Mouse (Mus musculus) left cerebral cortex, postnatal 14 days (tissue): Measurements from ENCODE around the gene Rnf213. TPM values are rescaled to one million over a fixed set of nuclear protein-coding genes. Genes with fewer than 3 reads are reported as not detected.

Experiments used
- DNase-seq, 2 experiments: peaks; one replicate each; pipeline ENCODE4 v3.0.0; 2021 to 2022; ENCODE audit warnings: low spot score in 2 of 2, mixed read lengths in 1 of 2
- intact Hi-C: fragments of 180-260 bp; cut with DNase I; formaldehyde crosslinking; loops from one replicate; pipeline ENCODE4 v1.15.1; 2025
- long read RNA-seq, 2 experiments: library from polyadenylated mRNA; stranded (forward); transcript quantifications; one replicate each; pipeline ENCODE4 v2.0.0; 2021
- total RNA-seq, 2 experiments: library from RNA; stranded (reverse); gene quantifications; 2 replicates each; pipeline ENCODE4 v1.2.3; 2021

Rnf213 gene
- total RNA-seq: 1 to 10 TPM; 2.8 TPM
- long read RNA-seq, experiment 1: 0 reads
- long read RNA-seq, experiment 2: 0 reads

- intact Hi-C loops: no loop called here
- peak; percentile 16 to 32 for DNase-seq
Observed at GRCm38 (mm10) chr11:119392800-119393482, at the start of gene Rnf213. Rnf213 (plus strand) TSS chr11:119393100.

- no peak for DNase-seq
- intact Hi-C loops: loop anchor here (10.0 kb wide), 1 partner anchor 561 kb away; no protein-coding TSS in a partner anchor
Observed at GRCm38 (mm10) chr11:119344178-119344577, 48.7 kb upstream of the Rnf213 start.

GRCm38 (mm10) chr11:119344865-119345264, 48.0 kb upstream of the Rnf213 start:
- no peak for DNase-seq
- intact Hi-C loops: loop anchor here (10.0 kb wide), 1 partner anchor 560 kb away; no protein-coding TSS in a partner anchor

GRCm38 (mm10) chr11:119347125-119347524, 45.8 kb upstream of the Rnf213 start:
- DNase-seq: no peak
- intact Hi-C loops: loop anchor here (10.0 kb wide), 1 partner anchor 558 kb away; no protein-coding TSS in a partner anchor

- intact Hi-C loops: no loop called here
Observed at GRCm38 (mm10) chr11:119352113-119352512, 40.8 kb upstream of the Rnf213 start.

GRCm38 (mm10) chr11:119353946-119354345, 39.0 kb upstream of the Rnf213 start:
- intact Hi-C loops: no loop called here
- DNase-seq: no peak

More at GRCm38 (mm10) chr11:119352113-119352512, 40.8 kb upstream of the Rnf213 start:
- DNase-seq: no peak

GRCm38 (mm10) chr11:119354798-119355442, 38.0 kb upstream of the Rnf213 start:
- peak; percentile 32 to 34 for DNase-seq
- intact Hi-C loops: no loop called here

- peak; percentile 73 for DNase-seq
- intact Hi-C loops: no loop called here
Observed at GRCm38 (mm10) chr11:119355443-119356385, 37.2 kb upstream of the Rnf213 start, which contains the start of the genes Sgsh and Slc26a11. Sgsh (minus strand) TSS chr11:119355536. Slc26a11 (plus strand) TSS chr11:119355557.

- no peak for DNase-seq
- intact Hi-C loops: no loop called here
Observed at GRCm38 (mm10) chr11:119359089-119359488, 33.8 kb upstream of the Rnf213 start.

- intact Hi-C loops: loop anchor here (5.0 kb wide), 1 partner anchor 61 kb away; the partner anchor contains the start of gene Eif4a3
- DNase-seq: no peak
Observed at GRCm38 (mm10) chr11:119362769-119363533, 29.9 kb upstream of the Rnf213 start.

- DNase-seq: peak; percentile 64 to 70
- intact Hi-C loops: loop anchor here (5.0 kb wide), 1 partner anchor 61 kb away; the partner anchor contains the start of gene Eif4a3
Observed at GRCm38 (mm10) chr11:119363534-119364145, 29.3 kb upstream of the Rnf213 start.

GRCm38 (mm10) chr11:119375425-119375824, 17.5 kb upstream of the Rnf213 start:
- intact Hi-C loops: no loop called here

GRCm38 (mm10) chr11:119377326-119377725, 15.6 kb upstream of the Rnf213 start:
- DNase-seq: no peak
- intact Hi-C loops: no loop called here

More at GRCm38 (mm10) chr11:119375425-119375824, 17.5 kb upstream of the Rnf213 start:
- DNase-seq: no peak

GRCm38 (mm10) chr11:119378551-119378950, 14.3 kb upstream of the Rnf213 start:
- intact Hi-C loops: no loop called here
- DNase-seq: no peak

GRCm38 (mm10) chr11:119381631-119382337, 11.1 kb upstream of the Rnf213 start:
- intact Hi-C loops: no loop called here
- DNase-seq: no peak

GRCm38 (mm10) chr11:119382338-119382850, 10.5 kb upstream of the Rnf213 start:
- no peak for DNase-seq
- intact Hi-C loops: no loop called here

- intact Hi-C loops: no loop called here
- no peak for DNase-seq
Observed at GRCm38 (mm10) chr11:119384904-119385303, 8.0 kb upstream of the Rnf213 start.
